Mouse (Mus musculus) forebrain, embryonic 16.5 days (tissue): ENCODE results near the gene Maats1. TPM values are rescaled to one million over a fixed set of nuclear protein-coding genes. Genes with fewer than 3 reads are reported as not detected.

Experiments used
- ATAC-seq: fragments of 200-750 bp; cut with Nextera tagmentation; 2 replicates; pipeline ENCODE4 v1.8.0; 2017; ENCODE audit warnings: mild to moderate bottlenecking, moderate library complexity
- H3K27ac ChIP-seq: fragments of 300-500 bp; sonication (generic); 2 replicates; pipeline ENCODE4 v1.5.1; 2014; ENCODE audit warnings: low read length, control low read depth
- H3K27me3 ChIP-seq: fragments of 300-500 bp; sonication (generic); replicated peaks from 2 replicates; pipeline ENCODE4 v1.6.1; 2014; ENCODE audit warnings: low read length; ENCODE audit not compliant: control insufficient read depth, insufficient read depth
- H3K36me3 ChIP-seq: fragments of 300-500 bp; sonication (generic); 2 replicates; pipeline ENCODE4 v1.6.1; 2014; ENCODE audit not compliant: control insufficient read depth, insufficient read depth
- H3K4me1 ChIP-seq: fragments of 300-500 bp; sonication (generic); replicated peaks from 2 replicates; pipeline ENCODE4 v1.6.1; 2014; ENCODE audit warnings: low read length; ENCODE audit not compliant: control insufficient read depth, insufficient read depth
- H3K4me2 ChIP-seq: fragments of 300-500 bp; sonication (generic); 2 replicates; pipeline ENCODE4 v1.6.1; 2014; ENCODE audit warnings: mild to moderate bottlenecking, low read length, control low read depth
- H3K4me3 ChIP-seq: fragments of 300-500 bp; sonication (generic); replicated peaks from 2 replicates; pipeline ENCODE4 v1.5.1; 2014; ENCODE audit warnings: mild to moderate bottlenecking, low read length, control low read depth
- H3K9ac ChIP-seq: fragments of 300-500 bp; sonication (generic); replicated peaks from 2 replicates; pipeline ENCODE4 v1.6.1; 2014; ENCODE audit warnings: low read depth, low read length, control low read depth
- H3K9me3 ChIP-seq: fragments of 300-500 bp; sonication (generic); 2 replicates; pipeline ENCODE4 v1.6.1; 2016; ENCODE audit warnings: low read length; ENCODE audit not compliant: control insufficient read depth
- WGBS: fragments of 180-500 bp; shearing (Covaris S2); extraction: QIAGEN DNeasy Blood & Tissue Kit; methylation state at CpG from one replicate; pipeline ENCODE4 v1.1.7; 2014; 5-methylcytosine and 5-hydroxymethylcytosine counted together
- polyA plus RNA-seq: library from polyadenylated mRNA; unstranded; fragments of >200 nt; fragmentation: Nextera tagmentation; extraction: Ambion mirVana; gene quantifications from 2 replicates; pipeline ENCODE4 v1.2.1, GENCODE M21; 2015

Maats1 gene
- polyA plus RNA-seq, 1 experiment from 2014 or later = 0.66 TPM

- no peak for ATAC-seq
- Histone ChIP-seq H3K4me1 (no peaks in the 10 kb centered on the region), H3K9me3 (no peaks in the 10 kb centered on the region), H3K27me3 (no peaks in the 10 kb centered on the region), H3K4me3 (no peak within 1 kb of the TSS), H3K9ac (no peak within 1 kb of the TSS), H3K4me2 (no peak within 1 kb of the TSS), H3K27ac (no peak within 1 kb of the TSS), H3K36me3 (no peaks in the 10 kb centered on the region)
- whole genome bisulfite sequencing = 77% methylated on average over 7 of the region's 7 CpGs
These were observed 47.1 kb downstream of the Maats1 start, which contains the start of gene Nr1i2 for GRCm38 (mm10) chr16:38294685-38295348. TSS of gene Nr1i2 (minus strand) at chr16:38294824.

DNA sequence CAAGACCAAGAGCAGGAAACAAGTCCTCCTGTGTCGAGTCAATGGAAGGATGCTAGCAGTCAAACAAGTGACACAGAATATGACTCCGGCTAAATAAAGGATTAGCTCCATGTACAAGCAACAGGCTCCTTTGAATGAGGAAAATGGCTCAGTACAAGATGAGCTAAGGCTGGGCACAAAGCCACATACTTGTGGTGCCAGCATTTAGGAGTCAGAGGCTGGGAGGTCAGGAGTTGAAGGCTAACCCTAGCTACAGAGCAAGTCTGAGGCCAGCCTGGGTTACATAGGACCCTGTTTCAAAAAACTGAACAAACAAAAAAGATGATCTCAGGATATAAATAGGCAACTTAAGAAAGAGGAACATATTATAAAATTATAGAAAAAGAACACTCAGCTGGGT is 51.8 kb downstream of the Maats1 start:
- no peaks in the 10 kb centered on the region for H3K27me3 ChIP-seq
- H3K4me2 ChIP-seq = no peak overlapping the region
- WGBS = 67% methylated on average over 2 of the region's 2 CpGs
- H3K27ac ChIP-seq = no peak overlapping the region
- no peaks in the 10 kb centered on the region for H3K9me3 ChIP-seq
- H3K9ac ChIP-seq = no peak overlapping the region
- H3K36me3 ChIP-seq = no peaks in the 10 kb centered on the region
- H3K4me1 ChIP-seq = no peaks in the 10 kb centered on the region
- no peak overlapping the region for H3K4me3 ChIP-seq
- no peak for ATAC-seq

GRCm38 (mm10) chr16:38288851-38289250 is 53.1 kb downstream of the Maats1 start:
- H3K27ac ChIP-seq = no peak overlapping the region
- no peak for ATAC-seq
- no peaks in the 10 kb centered on the region for H3K27me3 ChIP-seq
- H3K4me2 ChIP-seq = no peak overlapping the region
- no peaks in the 10 kb centered on the region for H3K4me1 ChIP-seq
- no peak overlapping the region for H3K9ac ChIP-seq
- WGBS = 35% methylated on average over 6 of the region's 6 CpGs
- H3K36me3 ChIP-seq = no peaks in the 10 kb centered on the region
- H3K9me3 ChIP-seq = no peaks in the 10 kb centered on the region
- no peak overlapping the region for H3K4me3 ChIP-seq

GRCm38 (mm10) chr16:38287762-38288161 is 54.2 kb downstream of the Maats1 start:
- Histone ChIP-seq H3K4me2 (no peak overlapping the region), H3K9me3 (no peaks in the 10 kb centered on the region), H3K27ac (no peak overlapping the region), H3K9ac (no peak overlapping the region), H3K4me3 (no peak overlapping the region), H3K4me1 (no peaks in the 10 kb centered on the region), H3K36me3 (no peaks in the 10 kb centered on the region), H3K27me3 (no peaks in the 10 kb centered on the region)
- 90% methylated on average over 3 of the region's 3 CpGs for WGBS
- no peak for ATAC-seq

DNA sequence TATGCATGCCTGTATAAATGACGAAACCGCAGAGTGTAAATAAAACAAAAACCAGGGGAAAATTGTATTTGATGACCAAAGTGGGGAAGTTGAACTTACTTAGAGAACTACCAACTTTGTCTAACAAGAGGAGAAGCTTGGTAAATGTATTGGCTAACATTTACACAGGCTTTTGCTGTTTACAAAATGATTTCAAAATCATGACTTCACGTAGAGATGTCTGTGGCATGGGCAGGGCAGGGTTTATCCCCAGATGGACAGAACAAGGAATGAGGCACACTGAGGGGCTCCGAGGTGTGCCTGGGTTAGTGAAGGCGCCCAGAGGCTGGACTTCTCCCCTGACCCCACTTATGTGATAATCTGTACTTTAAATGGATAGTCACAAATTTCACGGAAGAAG is 54.6 kb downstream of the Maats1 start:
- ATAC-seq = no peak
- H3K36me3 ChIP-seq = no peaks in the 10 kb centered on the region
- H3K4me2 ChIP-seq = no peak overlapping the region
- 95% methylated on average over 6 of the region's 6 CpGs for WGBS
- no peaks in the 10 kb centered on the region for H3K4me1 ChIP-seq
- H3K9ac ChIP-seq = no peak overlapping the region
- no peak overlapping the region for H3K4me3 ChIP-seq
- no peaks in the 10 kb centered on the region for H3K27me3 ChIP-seq
- H3K27ac ChIP-seq = no peak overlapping the region
- H3K9me3 ChIP-seq = no peaks in the 10 kb centered on the region

- H3K4me2 ChIP-seq = no peak overlapping the region
- no peaks in the 10 kb centered on the region for H3K36me3 ChIP-seq
- H3K27me3 ChIP-seq = no peaks in the 10 kb centered on the region
- WGBS = 82% methylated on average over 4 of the region's 4 CpGs
- H3K9ac ChIP-seq = no peak overlapping the region
- H3K9me3 ChIP-seq = no peaks in the 10 kb centered on the region
- H3K4me1 ChIP-seq = no peaks in the 10 kb centered on the region
- no peak overlapping the region for H3K27ac ChIP-seq
- no peak for ATAC-seq
- H3K4me3 ChIP-seq = no peak overlapping the region
These were observed 55.4 kb downstream of the Maats1 start for GRCm38 (mm10) chr16:38286541-38286940.

- 88% methylated on average over 7 of the region's 7 CpGs for WGBS
- Histone ChIP-seq H3K9me3 (no peaks in the 10 kb centered on the region), H3K4me3 (no peak overlapping the region), H3K36me3 (no peaks in the 10 kb centered on the region), H3K27ac (no peak overlapping the region), H3K4me1 (no peaks in the 10 kb centered on the region), H3K9ac (no peak overlapping the region), H3K27me3 (no peaks in the 10 kb centered on the region), H3K4me2 (no peak overlapping the region)
- no peak for ATAC-seq
These were observed 56.1 kb downstream of the Maats1 start for GRCm38 (mm10) chr16:38285801-38286200.

- no peak overlapping the region for H3K4me2 ChIP-seq
- no peaks in the 10 kb centered on the region for H3K9me3 ChIP-seq
- H3K9ac ChIP-seq = no peak overlapping the region
- H3K27ac ChIP-seq = no peak overlapping the region
- no peaks in the 10 kb centered on the region for H3K4me1 ChIP-seq
- H3K36me3 ChIP-seq = no peaks in the 10 kb centered on the region
- H3K27me3 ChIP-seq = no peaks in the 10 kb centered on the region
- WGBS = 39% methylated on average over 3 of the region's 3 CpGs
- H3K4me3 ChIP-seq = no peak overlapping the region
- no peak for ATAC-seq
These were observed 58.6 kb downstream of the Maats1 start for GRCm38 (mm10) chr16:38283300-38283699.

- no peaks in the 10 kb centered on the region for H3K36me3 ChIP-seq
- H3K4me2 ChIP-seq = no peak overlapping the region
- H3K9ac ChIP-seq = no peak overlapping the region
- no peak overlapping the region for H3K4me3 ChIP-seq
- H3K27ac ChIP-seq = no peak overlapping the region
- no peaks in the 10 kb centered on the region for H3K4me1 ChIP-seq
- 83% methylated on average over 7 of the region's 7 CpGs for WGBS
- no peaks in the 10 kb centered on the region for H3K27me3 ChIP-seq
- ATAC-seq = no peak
- no peaks in the 10 kb centered on the region for H3K9me3 ChIP-seq
These were observed 59.3 kb downstream of the Maats1 start for GRCm38 (mm10) chr16:38282559-38283160.
